Mouse (Mus musculus) hindbrain, embryonic 13.5 days (tissue): Measurements from ENCODE around the gene Agap1. TPM values are rescaled to one million over a fixed set of nuclear protein-coding genes. Genes with fewer than 3 reads are reported as not detected.

ENCODE experiments used
- ATAC-seq: fragments of 200-750 bp; cut with Nextera tagmentation; 2 replicates; pipeline ENCODE4 v1.8.0; 2017; ENCODE audit warnings: moderate TSS enrichment; ENCODE audit not compliant: low FRiP score
- H3K27ac ChIP-seq: fragments of 300-500 bp; sonication (generic); 2 replicates; pipeline ENCODE4 v1.5.1; 2015; ENCODE audit warnings: inconsistent platforms, mild to moderate bottlenecking, moderate library complexity
- H3K27me3 ChIP-seq: fragments of 300-500 bp; sonication (generic); 2 replicates; pipeline ENCODE4 v1.6.1; 2015; ENCODE audit warnings: mild to moderate bottlenecking, inconsistent platforms
- H3K36me3 ChIP-seq: fragments of 300-500 bp; sonication (generic); 2 replicates; pipeline ENCODE4 v1.6.1; 2015; ENCODE audit warnings: mild to moderate bottlenecking, inconsistent platforms
- H3K4me1 ChIP-seq: fragments of 300-500 bp; sonication (generic); replicated peaks from 2 replicates; pipeline ENCODE4 v1.6.1; 2015; ENCODE audit warnings: inconsistent platforms
- H3K4me2 ChIP-seq: fragments of 300-500 bp; sonication (generic); 2 replicates; pipeline ENCODE4 v1.6.1; 2015; ENCODE audit warnings: inconsistent platforms, mild to moderate bottlenecking, moderate library complexity
- H3K4me3 ChIP-seq: fragments of 300-500 bp; sonication (generic); 2 replicates; pipeline ENCODE4 v1.5.1; 2015; ENCODE audit warnings: mild to moderate bottlenecking, inconsistent platforms
- H3K9ac ChIP-seq: fragments of 300-500 bp; sonication (generic); 2 replicates; pipeline ENCODE4 v1.6.1; 2015; ENCODE audit warnings: mild to moderate bottlenecking, inconsistent platforms
- H3K9me3 ChIP-seq: fragments of 300-500 bp; sonication (generic); 2 replicates; pipeline ENCODE4 v1.6.1; 2016; ENCODE audit warnings: inconsistent platforms
- WGBS: fragments of 180-500 bp; shearing (Covaris S2); methylation state at CpG from one replicate; pipeline ENCODE4 v1.1.7; 2015; 5-methylcytosine and 5-hydroxymethylcytosine counted together
- polyA plus RNA-seq: library from polyadenylated mRNA; unstranded; fragments of >200 nt; fragmentation: Nextera tagmentation; extraction: Ambion mirVana; gene quantifications from 2 replicates; pipeline ENCODE4 v1.2.1, GENCODE M21; 2015

The Agap1 gene
- polyA plus RNA-seq, 1 experiment from 2014 or later, result 51.3 TPM

DNA sequence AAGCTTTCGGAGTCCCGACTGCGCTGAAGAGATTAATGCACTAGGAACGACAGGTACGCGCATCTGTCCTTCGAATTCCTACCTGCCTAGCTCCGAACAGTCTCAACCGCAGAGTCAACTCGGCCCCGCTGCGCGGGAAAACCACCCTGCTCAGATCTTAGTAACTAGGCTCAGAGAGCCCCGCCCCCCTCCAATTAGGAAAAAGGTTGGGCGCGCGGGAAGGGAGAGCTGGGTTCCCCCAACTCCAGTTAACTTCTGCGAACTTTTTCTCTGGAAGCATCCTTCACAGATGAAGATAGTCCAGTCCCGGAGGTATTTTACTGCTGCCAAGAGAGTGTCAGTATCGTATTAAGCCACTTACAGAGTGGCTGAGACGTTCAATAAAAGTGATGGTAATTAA, 479.2 kb downstream of the Agap1 start:
- Histone ChIP-seq H3K4me3 (peak overlapping the region; percentile 29), H3K9me3 (no peaks in the 10 kb centered on the region), H3K4me2 (peak overlapping the region; percentile 41), H3K4me1 (peaks cover 55% of the 10 kb centered on the region), H3K36me3 (no peaks in the 10 kb centered on the region), H3K27ac (peak overlapping the region; percentile 65), H3K9ac (no peak overlapping the region), H3K27me3 (peaks cover 86% of the 10 kb centered on the region)
- under 1% methylated on average over 21 of the region's 21 CpGs for WGBS
- no peak for ATAC-seq

DNA sequence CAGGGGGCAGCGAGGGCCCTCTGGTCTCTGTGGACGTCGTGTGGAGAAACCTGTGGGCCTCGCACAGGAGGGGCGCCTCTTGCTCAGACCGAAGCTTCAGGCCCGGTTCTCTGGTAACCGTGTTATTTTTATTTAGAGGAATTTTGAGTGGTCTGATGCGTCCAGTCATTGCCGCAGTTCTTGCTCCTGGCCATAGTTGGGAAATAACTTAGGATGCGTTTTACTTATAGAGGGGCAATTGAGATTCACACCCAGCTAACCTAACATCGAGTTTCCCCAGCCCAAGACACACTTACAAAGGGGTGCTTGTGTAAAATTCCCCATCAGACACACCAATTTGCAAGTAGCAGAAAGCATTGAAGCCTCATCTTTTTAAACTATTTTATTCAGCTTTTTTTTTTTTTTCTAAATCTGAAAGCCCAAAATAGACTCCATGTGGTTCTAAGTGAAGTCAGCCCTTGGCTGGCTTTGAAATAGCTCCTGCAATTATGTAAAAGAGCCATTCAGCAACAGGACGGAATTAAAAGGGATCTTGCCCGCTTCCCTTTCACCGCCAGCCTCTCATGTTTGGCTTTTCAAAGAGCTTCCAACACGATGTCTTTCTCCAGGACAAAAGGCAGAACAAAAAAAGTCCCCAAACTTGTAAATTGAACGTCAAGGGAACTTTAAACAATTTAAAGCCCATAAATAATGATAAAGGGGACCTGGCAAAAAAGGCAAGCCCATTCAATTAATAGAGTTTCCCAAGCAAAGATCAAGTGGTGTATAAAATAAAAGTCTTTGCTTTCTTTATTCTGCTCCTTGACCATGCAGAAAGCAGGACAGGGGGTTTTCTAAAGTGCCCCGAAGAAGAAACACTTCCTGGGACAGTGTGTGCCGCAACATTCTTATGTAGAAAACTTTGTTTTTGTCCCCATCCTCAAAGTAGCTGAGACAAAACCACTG, 480.0 kb downstream of the Agap1 start:
- Histone ChIP-seq H3K27me3 (peaks cover 90% of the 10 kb centered on the region), H3K4me1 (peaks cover 49% of the 10 kb centered on the region), H3K27ac (peak overlapping the region; percentile 65)

DNA sequence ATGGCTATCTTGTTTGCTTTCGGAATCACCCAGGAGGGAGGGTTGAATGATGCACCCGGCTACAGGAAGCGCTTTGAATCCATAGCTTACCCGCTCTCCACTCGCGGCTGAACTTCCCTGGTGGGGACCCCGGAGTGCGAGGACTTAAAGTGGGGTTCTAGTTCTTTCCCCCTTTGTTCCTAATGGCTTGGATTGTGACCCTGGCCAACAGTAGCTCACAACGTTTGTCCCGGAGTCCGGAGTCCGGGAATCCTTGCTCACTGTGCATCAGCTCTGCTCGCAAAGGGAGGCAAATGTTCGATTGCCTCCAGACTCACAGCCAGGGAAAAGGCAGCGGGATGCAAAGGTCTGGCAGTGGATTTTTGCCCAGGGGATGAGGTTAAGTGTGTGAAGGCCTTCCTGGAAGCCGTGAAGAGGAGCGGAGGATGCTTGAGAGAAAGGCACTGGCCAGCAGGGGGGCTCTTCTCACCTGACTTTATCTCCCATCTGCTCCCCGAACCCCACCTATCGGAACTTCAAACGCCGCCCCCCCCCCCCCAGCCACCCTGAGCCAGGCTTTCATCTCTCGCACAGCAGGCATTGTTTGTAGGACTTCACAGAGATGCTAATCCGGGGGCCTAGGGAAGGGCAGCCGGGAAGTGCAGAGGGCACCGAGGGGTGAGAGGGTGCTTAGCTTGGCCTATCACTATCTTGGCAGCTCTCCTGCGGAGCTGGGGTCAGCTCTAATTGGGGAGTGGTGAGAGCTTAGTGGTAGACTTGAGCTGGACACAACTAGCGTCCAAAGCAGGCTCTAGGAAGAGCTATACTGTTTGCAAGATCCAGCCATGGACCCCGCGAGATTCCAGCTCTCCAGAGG, 481.1 kb downstream of the Agap1 start:
- WGBS, result under 1% methylated on average over 29 of the region's 29 CpGs

More for the DNA sequence above, 480.0 kb downstream of the Agap1 start:
- no peak overlapping the region for H3K9ac ChIP-seq
- 3% methylated on average over 19 of the region's 19 CpGs for WGBS
- peak overlapping the region; percentile 29; the same call in 1 of the 2 replicates for H3K4me3 ChIP-seq
- H3K4me2 ChIP-seq, result peak overlapping the region; percentile 41
- no peak for ATAC-seq
- H3K36me3 ChIP-seq, result no peaks in the 10 kb centered on the region
- H3K9me3 ChIP-seq, result no peaks in the 10 kb centered on the region

DNA sequence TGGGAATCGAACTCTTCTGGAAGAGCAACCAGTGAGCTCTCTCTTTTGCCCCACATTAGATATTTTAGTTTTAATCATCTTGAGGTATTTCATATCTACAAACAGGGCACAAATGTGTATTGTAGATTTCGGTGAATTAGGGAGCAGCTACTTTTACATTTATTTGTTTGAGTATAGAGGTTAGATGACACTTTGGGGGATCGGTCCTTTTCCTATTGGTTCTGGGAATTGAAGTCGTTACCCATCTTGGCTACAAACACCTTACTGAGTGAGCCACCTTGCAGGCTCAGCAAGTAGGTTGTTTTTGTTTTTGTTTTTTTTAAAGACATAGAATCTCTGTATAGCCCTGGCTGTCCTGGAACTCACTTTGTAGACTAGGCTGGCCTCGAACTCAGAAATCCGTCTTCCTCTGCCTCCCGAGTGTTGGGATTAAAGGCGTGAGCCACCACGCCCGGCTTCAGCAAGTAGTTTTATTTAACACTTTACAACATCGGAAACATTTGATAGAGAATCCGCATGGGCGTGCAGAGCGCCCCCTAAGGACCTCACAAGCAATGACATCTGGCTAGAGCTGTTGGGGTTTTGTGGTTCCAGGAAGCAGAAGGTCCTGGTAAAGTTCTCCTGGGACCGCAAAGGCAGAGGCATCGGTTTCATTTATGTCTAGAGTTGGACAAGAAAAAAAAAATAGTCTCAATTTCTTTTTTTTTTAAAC, 484.4 kb downstream of the Agap1 start:
- no peak overlapping the region for H3K4me3 ChIP-seq
- peaks cover 81% of the 10 kb centered on the region for H3K27me3 ChIP-seq
- ATAC-seq, result no peak
- no peaks in the 10 kb centered on the region for H3K9me3 ChIP-seq
- H3K4me2 ChIP-seq, result no peak overlapping the region
- H3K36me3 ChIP-seq, result no peaks in the 10 kb centered on the region
- WGBS, result 32% methylated on average over 16 of the region's 16 CpGs
- no peak overlapping the region for H3K27ac ChIP-seq
- H3K4me1 ChIP-seq, result peaks cover 39% of the 10 kb centered on the region
- no peak overlapping the region for H3K9ac ChIP-seq

More for the DNA sequence above, 481.1 kb downstream of the Agap1 start:
- Histone ChIP-seq H3K9ac (peak overlapping the region; percentile 39; the same call in 1 of the 2 replicates), H3K27me3 (peaks cover 88% of the 10 kb centered on the region), H3K36me3 (no peaks in the 10 kb centered on the region), H3K27ac (0 out of 2 replicates have a peak overlapping the region, but pooled peaks have one; percentile 12), H3K4me1 (peaks cover 43% of the 10 kb centered on the region), H3K4me2 (peak overlapping the region; percentile 26), H3K9me3 (no peaks in the 10 kb centered on the region), H3K4me3 (peak overlapping the region; percentile 11)
- no peak for ATAC-seq

DNA sequence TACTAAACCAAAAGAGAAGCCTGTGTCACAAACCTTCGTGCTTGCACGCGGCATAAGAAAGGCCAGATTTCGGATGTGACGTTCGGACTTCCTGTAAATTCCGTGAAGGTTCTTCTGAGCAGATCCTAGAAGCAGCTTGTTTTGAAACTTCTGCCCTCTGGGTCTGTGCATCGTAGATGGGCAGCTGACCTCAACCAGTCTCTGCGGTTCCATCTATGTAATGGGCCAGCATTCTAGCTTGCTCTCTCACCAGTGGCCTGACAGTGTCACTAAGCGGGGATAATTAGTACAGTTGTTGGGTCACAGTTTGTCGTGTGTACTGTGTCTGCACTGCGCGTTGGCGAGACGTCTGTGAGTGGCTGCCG, 485.0 kb downstream of the Agap1 start:
- no peaks in the 10 kb centered on the region for H3K36me3 ChIP-seq
- no peak overlapping the region for H3K4me2 ChIP-seq
- H3K9ac ChIP-seq, result no peak overlapping the region
- H3K27ac ChIP-seq, result no peak overlapping the region
- H3K4me3 ChIP-seq, result no peak overlapping the region
- peaks cover 81% of the 10 kb centered on the region for H3K27me3 ChIP-seq
- ATAC-seq, result no peak
- no peaks in the 10 kb centered on the region for H3K9me3 ChIP-seq
- H3K4me1 ChIP-seq, result peaks cover 37% of the 10 kb centered on the region
- 37% methylated on average over 16 of the region's 16 CpGs for WGBS

DNA sequence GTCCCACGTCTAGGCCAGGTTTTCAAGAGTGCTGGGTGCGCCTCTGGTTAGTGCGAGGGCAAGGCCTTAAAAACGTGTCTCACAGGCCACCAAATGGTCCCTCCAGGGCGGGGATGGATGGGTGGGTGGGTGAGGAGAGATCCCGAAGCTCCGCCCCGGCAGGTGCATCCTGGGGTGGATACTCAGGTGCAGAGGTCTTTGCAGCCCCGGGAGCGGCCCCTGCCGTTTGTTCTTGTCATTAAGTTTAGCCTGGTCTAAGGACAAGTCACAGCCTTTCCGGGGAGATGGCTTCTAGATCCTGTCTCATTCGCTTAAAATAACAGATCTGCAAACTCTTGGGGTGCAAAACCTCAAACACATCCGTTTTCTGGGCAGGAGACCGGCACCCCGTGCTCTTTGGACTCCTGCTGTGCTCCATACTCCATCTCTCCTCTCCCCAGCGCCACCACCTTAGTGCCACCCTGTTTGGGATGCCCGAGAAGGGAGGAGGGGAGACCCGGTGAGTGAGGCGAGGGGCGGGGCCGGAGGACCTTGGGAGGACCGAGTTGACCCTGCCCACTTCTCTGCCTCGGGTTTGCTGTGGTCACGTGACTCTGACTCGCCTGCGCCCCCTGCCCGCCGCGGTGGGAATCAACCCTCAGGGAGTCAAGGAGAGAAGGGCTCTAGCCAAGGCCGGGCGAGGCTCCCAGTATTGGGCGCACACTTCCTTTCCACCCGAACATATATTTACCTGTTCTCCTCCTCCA, 485.5 kb downstream of the Agap1 start:
- WGBS, result 4% methylated on average over 34 of the region's 34 CpGs
- Histone ChIP-seq H3K27ac (no peak overlapping the region), H3K9ac (no peak overlapping the region), H3K4me3 (no peak overlapping the region), H3K27me3 (peaks cover 81% of the 10 kb centered on the region), H3K36me3 (no peaks in the 10 kb centered on the region), H3K9me3 (no peaks in the 10 kb centered on the region), H3K4me2 (peak overlapping the region; percentile 30; the same call in 1 of the 2 replicates), H3K4me1 (peaks cover 36% of the 10 kb centered on the region)
- no peak for ATAC-seq

DNA sequence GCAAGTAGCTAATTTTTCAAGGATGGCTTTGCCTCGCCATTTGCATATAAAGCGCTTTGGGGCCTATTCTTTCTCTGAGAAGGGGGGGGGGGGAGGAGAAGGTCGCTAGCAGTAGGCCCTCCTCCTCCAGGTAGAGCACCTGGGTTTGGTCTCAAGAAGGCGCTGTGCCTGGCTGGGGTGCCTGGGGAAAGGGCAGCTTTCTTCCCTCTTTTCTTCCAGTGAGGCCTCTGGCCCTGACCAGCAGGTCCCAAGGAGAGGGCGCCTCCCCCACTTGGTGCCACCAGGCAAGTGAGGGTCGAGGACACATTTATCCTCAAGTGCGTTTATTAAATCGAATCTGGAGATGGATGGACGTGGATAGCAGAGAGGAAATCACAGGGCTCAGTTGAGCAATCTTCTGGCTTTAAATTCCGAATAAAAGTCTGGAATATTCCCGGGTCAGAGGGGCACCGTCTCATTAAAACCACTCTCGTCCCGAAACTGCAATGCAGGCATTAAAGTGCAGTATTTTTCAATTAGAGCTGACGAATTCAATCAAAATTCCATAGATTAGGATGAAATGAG, 486.4 kb downstream of the Agap1 start:
- peak overlapping the region; percentile 73 for H3K4me2 ChIP-seq
- no peak overlapping the region for H3K9ac ChIP-seq
- H3K4me3 ChIP-seq, result peak overlapping the region; percentile 40
- H3K36me3 ChIP-seq, result no peaks in the 10 kb centered on the region
- H3K9me3 ChIP-seq, result no peaks in the 10 kb centered on the region
- H3K27me3 ChIP-seq, result peaks cover 81% of the 10 kb centered on the region
- ATAC-seq, result no peak
- 8% methylated on average over 15 of the region's 15 CpGs for WGBS
- peaks cover 27% of the 10 kb centered on the region for H3K4me1 ChIP-seq
- peak overlapping the region; percentile 90; the same call in 1 of the 2 replicates for H3K27ac ChIP-seq

DNA sequence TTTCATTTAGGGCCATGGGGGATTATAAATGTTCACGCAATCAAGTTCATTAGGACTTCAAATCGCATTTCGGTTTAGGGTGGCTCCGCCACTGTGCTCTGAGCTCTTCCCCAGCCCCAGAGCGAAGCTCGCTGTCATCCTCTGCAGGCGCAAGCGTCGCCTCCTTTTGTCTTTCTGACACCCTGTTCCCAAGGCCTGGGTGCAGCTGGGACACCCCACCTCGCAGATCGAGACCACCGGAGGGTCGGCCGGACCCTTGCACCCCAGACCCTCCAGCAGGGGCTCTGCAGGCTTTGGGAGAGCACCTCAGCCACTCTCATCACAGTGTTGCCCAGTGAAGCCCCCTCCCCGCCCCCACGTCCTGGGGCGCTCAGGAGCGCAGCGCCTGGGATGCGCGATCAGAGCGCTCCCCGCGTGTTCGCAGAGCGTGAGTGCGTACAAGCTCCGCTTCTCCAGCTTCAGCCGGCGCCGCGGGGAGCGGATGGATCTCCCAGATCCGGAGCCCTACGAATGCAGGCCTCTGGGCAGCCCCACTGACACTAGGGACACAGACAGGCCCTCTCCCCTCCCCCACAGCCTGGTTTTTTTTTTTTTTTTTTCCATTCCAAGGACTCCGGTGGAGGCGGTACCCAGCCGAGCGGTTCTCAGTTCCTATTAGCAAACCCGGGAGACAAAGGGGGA, 487.2 kb downstream of the Agap1 start:
- Histone ChIP-seq H3K4me2 (peak overlapping the region; percentile 73), H3K27me3 (peaks cover 77% of the 10 kb centered on the region), H3K4me1 (peaks cover 25% of the 10 kb centered on the region), H3K36me3 (no peaks in the 10 kb centered on the region), H3K27ac (peak overlapping the region; percentile 90), H3K9ac (peak overlapping the region; percentile 73), H3K4me3 (peak overlapping the region; percentile 40), H3K9me3 (no peaks in the 10 kb centered on the region)
- WGBS, result under 1% methylated on average over 40 of the region's 40 CpGs
- ATAC-seq, result peak; percentile 60

DNA sequence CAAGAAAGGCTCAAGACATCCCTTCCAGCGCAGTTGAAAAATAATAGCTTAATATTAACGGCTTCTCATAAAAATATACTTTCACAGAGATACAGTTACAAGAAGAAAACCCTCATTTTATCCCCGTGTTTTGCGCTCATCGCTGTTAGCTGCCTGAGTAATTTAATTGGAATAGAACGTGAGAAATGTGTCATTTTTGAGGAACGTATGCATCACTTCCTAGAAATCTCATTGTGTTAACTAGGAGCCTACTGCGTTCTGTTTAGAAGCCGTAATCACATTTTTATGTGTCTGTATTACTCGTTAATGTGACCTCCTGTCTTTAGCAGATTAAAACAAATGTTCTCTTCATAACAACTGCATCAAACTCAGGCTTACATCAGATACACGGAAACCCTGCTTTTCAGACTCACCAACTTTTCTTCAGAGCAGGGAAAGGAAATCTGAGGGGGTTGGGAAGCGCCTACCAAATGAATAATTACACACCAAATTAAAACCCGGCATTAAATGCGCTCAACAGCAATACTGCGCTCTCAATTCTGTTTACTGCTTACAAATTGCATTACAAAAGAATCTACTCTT, 487.9 kb downstream of the Agap1 start:
- no peak for ATAC-seq
- under 1% methylated on average over 15 of the region's 15 CpGs for WGBS
- H3K9ac ChIP-seq, result peak overlapping the region; percentile 73
- no peaks in the 10 kb centered on the region for H3K36me3 ChIP-seq
- peak overlapping the region; percentile 90 for H3K27ac ChIP-seq
- no peaks in the 10 kb centered on the region for H3K9me3 ChIP-seq
- peaks cover 25% of the 10 kb centered on the region for H3K4me1 ChIP-seq
- H3K27me3 ChIP-seq, result peaks cover 77% of the 10 kb centered on the region
- peak overlapping the region; percentile 73 for H3K4me2 ChIP-seq
- H3K4me3 ChIP-seq, result peak overlapping the region; percentile 40

DNA sequence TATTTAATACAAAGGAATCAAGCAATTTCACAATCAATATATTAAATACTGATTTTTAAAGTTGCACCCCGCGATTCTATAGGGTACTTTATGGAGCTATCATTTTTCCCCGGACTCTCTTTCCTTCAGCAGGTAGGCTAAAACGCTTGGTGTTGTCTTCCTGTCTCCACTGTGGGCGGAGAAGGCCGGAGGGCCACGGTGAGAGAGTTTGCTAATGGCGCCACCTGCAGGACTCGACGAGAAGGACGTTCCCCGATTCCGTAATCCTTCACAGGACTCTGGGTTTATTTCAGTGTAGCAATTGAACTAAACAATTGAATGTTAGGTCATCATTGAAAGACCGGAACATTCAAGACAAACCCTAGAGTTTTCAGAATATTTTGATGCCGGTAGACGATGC, 488.6 kb downstream of the Agap1 start:
- 4% methylated on average over 16 of the region's 16 CpGs for WGBS
- peak; percentile 49; the same call in 1 of the 2 replicates for ATAC-seq
- no peak overlapping the region for H3K4me3 ChIP-seq
- no peaks in the 10 kb centered on the region for H3K9me3 ChIP-seq
- H3K4me2 ChIP-seq, result peak overlapping the region; percentile 73
- no peak overlapping the region; the same call in 1 of the 2 replicates for H3K27ac ChIP-seq
- peaks cover 25% of the 10 kb centered on the region for H3K4me1 ChIP-seq
- H3K27me3 ChIP-seq, result peaks cover 77% of the 10 kb centered on the region
- no peaks in the 10 kb centered on the region for H3K36me3 ChIP-seq
- H3K9ac ChIP-seq, result no peak overlapping the region
